Mouse (Mus musculus) embryo, embryonic 10 days (tissue): ENCODE results near the gene Eif4g3.

Source experiments
- DNase-seq: peaks from one replicate; pipeline ENCODE4 v3.0.0-alpha.2; 2015; ENCODE audit warnings: low spot score

The Eif4g3 gene

GRCm38 (mm10) chr4:138220761-138221160 is 227.9 kb downstream of the Eif4g3 start:
- DNase-seq: no peak

GRCm38 (mm10) chr4:138221406-138221805 is 228.6 kb downstream of the Eif4g3 start:
- DNase-seq: no peak

GRCm38 (mm10) chr4:138222396-138222795 is 229.6 kb downstream of the Eif4g3 start:
- DNase-seq: no peak

- DNase-seq: no peak
Measured at GRCm38 (mm10) chr4:138223623-138224022, 230.8 kb downstream of the Eif4g3 start.

GRCm38 (mm10) chr4:138246756-138247665 is 254.2 kb downstream of the Eif4g3 start:
- DNase-seq: no peak

GRCm38 (mm10) chr4:138250088-138250960 is 257.5 kb downstream of the Eif4g3 start, which contains the start of the genes Sh2d5 and Kif17:
TSS of gene Sh2d5 (plus strand) at chr4:138250403.
TSS of gene Kif17 (plus strand) at chr4:138250435.
- peak; percentile 93 for DNase-seq

GRCm38 (mm10) chr4:138251819-138252218 is 259.0 kb downstream of the Eif4g3 start:
- peak; percentile 85 for DNase-seq

- no peak for DNase-seq
Measured at GRCm38 (mm10) chr4:138252231-138252630, 259.4 kb downstream of the Eif4g3 start.

- no peak for DNase-seq
Measured at GRCm38 (mm10) chr4:138257116-138257687, 264.4 kb downstream of the Eif4g3 start.
